Mouse (Mus musculus): Measurements from ENCODE around the gene Cwc27. TPM values are rescaled to one million over a fixed set of nuclear protein-coding genes. Genes with fewer than 3 reads are reported as not detected.

The Cwc27 gene
- total and polyA plus RNA-seq, 2 experiments from 2014 or later, result 14.8 to 26.7 TPM

- DNase-seq, result no peak
- Histone ChIP-seq H3K36me3 (ENCODE audit: insufficient read depth) (no peaks in the 10 kb centered on the region), H3K9me3 (ENCODE audit: low read length) (no peaks in the 10 kb centered on the region), H3K27ac (ENCODE audit: low read depth, low read length) (no peak overlapping the region), H3K4me1 (ENCODE audit: insufficient read depth) (no peaks in the 10 kb centered on the region), H3K4me2 (ENCODE audit: low read depth) (no peak overlapping the region), H3K27me3 (ENCODE audit: insufficient read depth, low read length) (no peaks in the 10 kb centered on the region), H3K9ac (no peak overlapping the region), H3K4me3 (ENCODE audit: low read depth, low read length) (no peak overlapping the region)
- no peak for ATAC-seq
- 54% methylated on average over 3 of the region's 3 CpGs for WGBS
- no peak for TF ChIP-seq CTCF (IDR thresholded peaks at IDR 0.05; ENCODE audit: low read depth)
These were observed 87.5 kb downstream of the Cwc27 start for GRCm38 (mm10) chr13:104729261-104730046.

DNA sequence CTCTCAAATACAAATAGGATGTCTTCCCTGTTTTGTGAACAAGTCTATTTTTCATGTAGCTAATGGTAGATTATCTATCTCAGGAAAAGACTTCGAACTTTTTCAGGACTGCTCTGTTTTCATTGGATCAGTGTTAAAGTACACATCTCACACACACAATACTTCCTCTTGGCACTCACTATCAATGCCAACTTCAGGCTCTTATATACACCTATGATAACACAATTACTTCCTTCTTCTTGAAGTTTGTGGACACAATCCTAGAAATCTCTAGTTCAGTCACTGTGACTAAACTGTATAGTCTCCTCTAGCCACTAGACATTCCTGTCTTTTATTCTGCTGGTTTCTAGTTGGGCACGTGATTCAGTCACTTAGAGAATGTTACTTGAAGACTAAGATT lies 89.3 kb downstream of the Cwc27 start:
- Histone ChIP-seq H3K4me1 (ENCODE audit: insufficient read depth) (no peaks in the 10 kb centered on the region), H3K4me2 (ENCODE audit: low read depth) (no peak overlapping the region), H3K9me3 (ENCODE audit: low read length) (no peaks in the 10 kb centered on the region), H3K9ac (no peak overlapping the region), H3K27me3 (ENCODE audit: insufficient read depth, low read length) (no peaks in the 10 kb centered on the region), H3K36me3 (ENCODE audit: insufficient read depth) (no peaks in the 10 kb centered on the region), H3K27ac (ENCODE audit: low read depth, low read length) (no peak overlapping the region), H3K4me3 (ENCODE audit: low read depth, low read length) (no peak overlapping the region)
- ATAC-seq (no peak), DNase-seq (no peak)
- 89% methylated on average over 2 of the region's 2 CpGs for WGBS
- no peak for TF ChIP-seq CTCF (IDR thresholded peaks at IDR 0.05; ENCODE audit: low read depth)

- Histone ChIP-seq H3K4me3 (ENCODE audit: low read depth, low read length) (no peak overlapping the region), H3K4me1 (ENCODE audit: insufficient read depth) (no peaks in the 10 kb centered on the region), H3K27ac (ENCODE audit: low read depth, low read length) (no peak overlapping the region), H3K27me3 (ENCODE audit: insufficient read depth, low read length) (no peaks in the 10 kb centered on the region), H3K9ac (no peak overlapping the region), H3K36me3 (ENCODE audit: insufficient read depth) (no peaks in the 10 kb centered on the region; the same call in 1 of the 2 replicates), H3K4me2 (ENCODE audit: low read depth) (no peak overlapping the region), H3K9me3 (ENCODE audit: low read length) (no peaks in the 10 kb centered on the region)
- 93% methylated on average over 5 of the region's 5 CpGs for WGBS
- DNase-seq (no peak), ATAC-seq (no peak)
- no peak for TF ChIP-seq CTCF (IDR thresholded peaks at IDR 0.05; ENCODE audit: low read depth)
These were observed 96.8 kb downstream of the Cwc27 start for GRCm38 (mm10) chr13:104720133-104720532.

- H3K27me3 ChIP-seq (ENCODE audit: insufficient read depth, low read length), result no peaks in the 10 kb centered on the region
- no peak overlapping the region for H3K4me3 ChIP-seq (ENCODE audit: low read depth, low read length)
- 30% methylated on average over 6 of the region's 6 CpGs for WGBS
- H3K36me3 ChIP-seq (ENCODE audit: insufficient read depth), result no peaks in the 10 kb centered on the region
- no peak overlapping the region for H3K9ac ChIP-seq
- no peak for TF ChIP-seq CTCF (IDR thresholded peaks at IDR 0.05; ENCODE audit: low read depth)
- H3K9me3 ChIP-seq (ENCODE audit: low read length), result no peaks in the 10 kb centered on the region
- no peak overlapping the region for H3K4me2 ChIP-seq (ENCODE audit: low read depth)
- DNase-seq (peak; percentile 58), ATAC-seq (peak; percentile 71)
- H3K27ac ChIP-seq (ENCODE audit: low read depth, low read length), result 0 out of 2 replicates have a peak overlapping the region, but pooled peaks have one; percentile 1
- no peaks in the 10 kb centered on the region; the same call in 1 of the 2 replicates for H3K4me1 ChIP-seq (ENCODE audit: insufficient read depth)
These were observed 122.2 kb downstream of the Cwc27 start for GRCm38 (mm10) chr13:104694612-104695355.

DNA sequence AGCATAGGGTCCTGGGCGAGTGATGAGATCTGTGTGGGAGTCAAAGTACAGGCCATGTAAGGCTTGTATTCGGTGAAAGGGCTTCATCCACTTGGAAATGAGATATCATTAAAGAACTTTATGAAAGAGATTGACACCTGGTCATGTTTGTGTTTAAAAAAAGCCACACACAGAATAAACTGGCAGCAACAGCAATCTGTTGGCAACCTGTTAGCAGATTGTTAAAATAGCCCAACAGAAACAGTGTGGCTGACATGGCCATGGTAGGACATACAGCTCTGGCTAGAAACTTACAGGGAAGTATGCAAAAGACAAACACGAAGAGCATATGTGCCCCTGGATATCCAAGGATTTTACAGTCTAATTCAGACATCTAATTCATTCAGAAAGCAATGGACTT lies 124.2 kb downstream of the Cwc27 start:
- 84% methylated on average over 3 of the region's 3 CpGs for WGBS
- ATAC-seq (no peak), DNase-seq (no peak)
- Histone ChIP-seq H3K4me2 (ENCODE audit: low read depth) (no peak overlapping the region), H3K4me1 (ENCODE audit: insufficient read depth) (no peaks in the 10 kb centered on the region; the same call in 1 of the 2 replicates), H3K4me3 (ENCODE audit: low read depth, low read length) (no peak overlapping the region), H3K9ac (no peak overlapping the region), H3K27ac (ENCODE audit: low read depth, low read length) (no peak overlapping the region), H3K9me3 (ENCODE audit: low read length) (no peaks in the 10 kb centered on the region), H3K27me3 (ENCODE audit: insufficient read depth, low read length) (no peaks in the 10 kb centered on the region), H3K36me3 (ENCODE audit: insufficient read depth) (no peaks in the 10 kb centered on the region)
- TF ChIP-seq CTCF (IDR thresholded peaks at IDR 0.05; ENCODE audit: low read depth), result no peak

- no peak for TF ChIP-seq CTCF (IDR thresholded peaks at IDR 0.05; ENCODE audit: low read depth)
- Histone ChIP-seq H3K27ac (ENCODE audit: low read depth, low read length) (no peak overlapping the region), H3K4me1 (ENCODE audit: insufficient read depth) (no peaks in the 10 kb centered on the region), H3K9me3 (ENCODE audit: low read length) (no peaks in the 10 kb centered on the region), H3K27me3 (ENCODE audit: insufficient read depth, low read length) (no peaks in the 10 kb centered on the region), H3K9ac (no peak overlapping the region), H3K4me2 (ENCODE audit: low read depth) (no peak overlapping the region), H3K4me3 (ENCODE audit: low read depth, low read length) (no peak overlapping the region), H3K36me3 (ENCODE audit: insufficient read depth) (no peaks in the 10 kb centered on the region)
- ATAC-seq (no peak), DNase-seq (no peak)
- WGBS, result 79% methylated on average over 2 of the region's 2 CpGs
These were observed 131.4 kb downstream of the Cwc27 start for GRCm38 (mm10) chr13:104685537-104685936.

Data from forebrain, postnatal 0 days (tissue).